In the genomic region with DNA sequence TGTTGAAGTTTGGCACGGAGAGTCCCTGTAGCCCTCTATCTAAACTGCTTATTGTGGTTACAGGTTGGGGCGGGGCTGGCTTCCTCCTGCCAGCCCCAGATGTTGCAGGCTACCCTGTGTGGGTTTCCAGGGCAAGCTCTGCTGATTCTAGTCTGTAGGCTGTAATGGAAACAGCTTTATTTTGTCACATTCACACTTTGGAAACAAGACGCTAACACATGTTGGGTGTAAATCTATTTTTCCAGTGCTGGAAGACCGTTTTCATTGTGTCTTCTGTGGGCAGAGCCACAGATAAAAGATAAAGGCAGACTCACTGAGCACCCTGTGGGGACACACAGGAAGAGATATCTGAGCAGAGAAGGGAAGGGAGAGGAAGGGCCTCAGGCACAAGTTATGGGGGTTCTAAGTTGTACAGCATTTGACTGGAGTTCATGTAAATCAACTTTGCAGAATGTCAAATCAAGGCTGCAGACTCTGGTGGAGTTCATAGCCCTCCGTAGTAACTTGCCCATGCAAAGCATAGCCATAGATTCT, we compare ENCODE assay signal across 9 mouse cellular contexts. TPM values are rescaled to one million over a fixed set of nuclear protein-coding genes. Genes with fewer than 3 reads are reported as not detected.
A peak's percentile ranks its signal among the peaks of the same experiment; 100 is the strongest.
DNase-seq lines count a peak whose midpoint lies in the region; ATAC-seq and TF ChIP-seq lines count a peak whose summit lies in the region.
"Had no signal": no experiment of that assay in that cellular context is flagged by ENCODE, and none has a peak within 500 bp of the region (broad histone marks: within the 10 kb centered on the region; RNA-seq: fewer than 3 reads in every experiment).

No protein-coding gene starts in this region.

- peaks cover 0 to 64% of the 10 kb centered on the region in 2 experiments; a peak in 2 of 4 replicates for H3K36me3 ChIP-seq in MEL (ENCODE audit: control insufficient read depth in 1 of 2, insufficient read depth in 2 of 2, low read length in 2 of 2)
- H3K36me3 ChIP-seq in erythroblast, embryonic 14.5 days (ENCODE audit: control insufficient read depth), result no peaks in the 10 kb centered on the region

- peak overlapping the region; percentile 100 for H3K27ac ChIP-seq in MEL (ENCODE audit: control insufficient read depth, low read depth, low read length)

- H3K27me3 ChIP-seq in MEL (ENCODE audit: control insufficient read depth in 1 of 2, insufficient read depth in 2 of 2, low read length in 2 of 2), result no peaks in the 10 kb centered on the region
- no peaks in the 10 kb centered on the region for H3K27me3 ChIP-seq in erythroblast, embryonic 14.5 days (ENCODE audit: control insufficient read depth)

- TF ChIP-seq POLR2A in MEL (IDR thresholded peaks at IDR 0.05; ENCODE audit: control insufficient read depth in 1 of 2, insufficient read depth in 1 of 2, low read depth in 1 of 2, low read length in 2 of 2, poor library complexity in 1 of 2), result peak in 1 of 2 experiments; percentile 79; a peak in 2 of 4 replicates

- H3K9me3 ChIP-seq in MEL (replicated peaks; ENCODE audit: insufficient read depth, low read length), result no peaks in the 10 kb centered on the region
- H3K9me3 ChIP-seq in erythroblast, embryonic 14.5 days (ENCODE audit: control insufficient read depth, low read length), result no peaks in the 10 kb centered on the region

- peak; percentile 85 for ATAC-seq in megakaryocyte progenitor cell, adult 5-6 weeks (replicated peaks; ENCODE audit: poor library complexity)

- TF ChIP-seq EP300 in MEL (IDR thresholded peaks at IDR 0.05; ENCODE audit: low read depth in 1 of 2, low read length in 2 of 2), result peak; percentile 96 to 97

- no peak for TF ChIP-seq RAD21 in MEL (IDR thresholded peaks at IDR 0.05; ENCODE audit: low read depth, low read length)

- H3K4me3 ChIP-seq in MEL (ENCODE audit: control insufficient read depth in 1 of 2, insufficient read depth in 1 of 2, low read depth in 2 of 2, low read length in 2 of 2), result peak overlapping the region in 1 of 2 experiments; percentile 10; a peak in 2 of 4 replicates
- H3K4me3 ChIP-seq in erythroblast, embryonic 14.5 days (replicated peaks), result peak overlapping the region; percentile 2

- DNase-seq in MEL (ENCODE audit: low read depth, low spot score) (peak; percentile 96), MN1 (ENCODE audit: low spot score) (no peak)
- peak; percentile 72 to 73 for DNase-seq in thymus, postnatal 10 days (ENCODE audit: low spot score in 2 of 2)
- DNase-seq in yolk sac, embryonic 10.5 days (ENCODE audit: low spot score), result no peak
- no peak for DNase-seq in cerebellum, adult 9-10 months
- DNase-seq: cerebellum, adult 11-12 months; layer of hippocampus, postnatal 36 days had no signal

- no peak for TF ChIP-seq CTCF in MEL (IDR thresholded peaks at IDR 0.05 in 2 of 3, conservative IDR thresholded peaks at IDR 0.05 in 1 of 3; ENCODE audit: control insufficient read depth in 1 of 3, insufficient read depth in 1 of 3, low read depth in 2 of 3, low read length in 3 of 3, poor library complexity in 1 of 3, severe bottlenecking in 1 of 3)

- H3K4me1 ChIP-seq in MEL (ENCODE audit: control insufficient read depth in 1 of 2, insufficient read depth in 2 of 2, low read length in 2 of 2), result peaks cover 35 to 55% of the 10 kb centered on the region in 2 experiments
- peaks cover 21% of the 10 kb centered on the region for H3K4me1 ChIP-seq in erythroblast, embryonic 14.5 days (ENCODE audit: control insufficient read depth)

- no peaks in the 10 kb centered on the region for H3K79me2 ChIP-seq in MEL (ENCODE audit: control insufficient read depth, insufficient read depth, low read length, poor library complexity)

- H3K9ac ChIP-seq in MEL (ENCODE audit: control insufficient read depth, low read depth, low read length, poor library complexity, severe bottlenecking), result peak overlapping the region; percentile 39

TF ChIP-seq in MEL, 35 proteins besides CTCF, POLR2A, EP300 and RAD21:
- TF ChIP-seq SIN3A (IDR thresholded peaks at IDR 0.05; ENCODE audit: low read length), result peak; percentile 93
- no peak for TF ChIP-seq NRF1 (IDR thresholded peaks at IDR 0.05; ENCODE audit: insufficient read depth, low read depth, low read length, poor library complexity, severe bottlenecking)
- no peak for TF ChIP-seq ELF1 (IDR thresholded peaks at IDR 0.05; ENCODE audit: low read depth, low read length)
- no peak for TF ChIP-seq POLR2AphosphoS5 (IDR thresholded peaks at IDR 0.05; ENCODE audit: borderline replicate concordance, low read depth, low read length)
- TF ChIP-seq UBTF (IDR thresholded peaks at IDR 0.05; ENCODE audit: borderline replicate concordance, insufficient read depth, low read depth, low read length), result no peak
- no peak for TF ChIP-seq GABPA (IDR thresholded peaks at IDR 0.05; ENCODE audit: low read depth, low read length)
- peak; percentile 79; the same call in 1 of the 2 replicates for TF ChIP-seq CHD1 (IDR thresholded peaks at IDR 0.05; ENCODE audit: low read depth, low read length)
- TF ChIP-seq BHLHE40 (IDR thresholded peaks at IDR 0.05; ENCODE audit: borderline replicate concordance, low read depth, low read length), result peak; percentile 72; the same call in 1 of the 2 replicates
- TF ChIP-seq ZMIZ1 (IDR thresholded peaks at IDR 0.05; ENCODE audit: low read depth, low read length), result no peak; the same call in 1 of the 2 replicates
- TF ChIP-seq POLR2AphosphoS2 (IDR thresholded peaks at IDR 0.05; ENCODE audit: low read length), result peak; percentile 71; the same call in 1 of the 2 replicates
- TF ChIP-seq TCF12 (IDR thresholded peaks at IDR 0.05; ENCODE audit: low read depth, low read length), result peak; percentile 88
- TF ChIP-seq ZKSCAN1 (IDR thresholded peaks at IDR 0.05; ENCODE audit: low read depth, low read length), result no peak
- peak; percentile 78 for TF ChIP-seq NELFE (IDR thresholded peaks at IDR 0.05; ENCODE audit: low read depth, low read length)
- TF ChIP-seq MYB (IDR thresholded peaks at IDR 0.05; ENCODE audit: low read depth, low read length), result peak; percentile 93
- TF ChIP-seq ZNF384 (IDR thresholded peaks at IDR 0.05; ENCODE audit: low read depth, low read length), result no peak
- TF ChIP-seq MAZ (IDR thresholded peaks at IDR 0.05; ENCODE audit: low read depth, low read length), result peak; percentile 92
- 0 out of 2 replicates have a peak, but pooled peaks have one; percentile 72 for TF ChIP-seq MAFK (IDR thresholded peaks at IDR 0.05; ENCODE audit: borderline replicate concordance, low read depth, low read length)
- TF ChIP-seq SMC3 (IDR thresholded peaks at IDR 0.05; ENCODE audit: low read depth, low read length), result peak; percentile 2; the same call in 1 of the 2 replicates
- no peak for TF ChIP-seq USF1 (IDR thresholded peaks at IDR 0.05; ENCODE audit: low read depth, low read length)
- TF ChIP-seq HCFC1 (IDR thresholded peaks at IDR 0.05; ENCODE audit: low read depth, low read length), result no peak
- TF ChIP-seq KAT2A (conservative IDR thresholded peaks at IDR 0.05; ENCODE audit: low read depth, low read length), result no peak
- peak; percentile 24; the same call in 1 of the 2 replicates for TF ChIP-seq MEF2A (IDR thresholded peaks at IDR 0.05; ENCODE audit: extremely low read depth, insufficient replicate concordance, low read depth, low read length, poor library complexity, severe bottlenecking)
- peak; percentile 96 for TF ChIP-seq GATA1 (IDR thresholded peaks at IDR 0.05; ENCODE audit: low read depth, low read length)
- TF ChIP-seq MAX (IDR thresholded peaks at IDR 0.05; ENCODE audit: low read length), result peak; percentile 65; the same call in 1 of the 2 replicates
- TF ChIP-seq USF2 (IDR thresholded peaks at IDR 0.05; ENCODE audit: borderline replicate concordance in 1 of 2, insufficient read depth in 1 of 2, low read depth in 1 of 2, low read length in 2 of 2), result no peak
- TF ChIP-seq ETS1 (IDR thresholded peaks at IDR 0.05; ENCODE audit: low read depth, low read length), result peak; percentile 91
- peak; percentile 78 for TF ChIP-seq TAL1 (IDR thresholded peaks at IDR 0.05; ENCODE audit: low read length)
- TF ChIP-seq MYC (IDR thresholded peaks at IDR 0.05; ENCODE audit: low read depth, low read length), result peak; percentile 78
- TF ChIP-seq E2F4 (IDR thresholded peaks at IDR 0.05; ENCODE audit: borderline replicate concordance, low read depth, low read length), result no peak
- 0 out of 2 replicates have a peak, but pooled peaks have one; percentile 48 for TF ChIP-seq CHD2 (IDR thresholded peaks at IDR 0.05; ENCODE audit: low read length)
- 0 out of 2 replicates have a peak, but pooled peaks have one; percentile 27 for TF ChIP-seq MXI1 (IDR thresholded peaks at IDR 0.05; ENCODE audit: low read depth, low read length)
- TF ChIP-seq RCOR1 (IDR thresholded peaks at IDR 0.05; ENCODE audit: low read depth, low read length), result peak; percentile 94
- TF ChIP-seq JUND (IDR thresholded peaks at IDR 0.05; ENCODE audit: low read depth, low read length), result peak; percentile 87; the same call in 1 of the 2 replicates
- TF ChIP-seq ZC3H11A (IDR thresholded peaks at IDR 0.05; ENCODE audit: low read depth, low read length), result no peak
- peak; percentile 89 for TF ChIP-seq TBP (IDR thresholded peaks at IDR 0.05; ENCODE audit: low read depth, low read length)

RNA-seq across cellular contexts. Expression of a gene that starts 59.8 kb away (rescaled TPM):
- total RNA-seq in MEL (2012; rRNA removed), result 0.39 and 0.42 TPM in 2 replicates
- under 1 TPM in 1 of 2 experiments, not detected in 1; 0.47 TPM for polyA plus RNA-seq in MEL (2012; ENCODE audit: insufficient read depth in 1 of 2, insufficient read length in 2 of 2, low read depth in 1 of 2, low replicate concordance in 2 of 2, missing spikeins in 1 of 2)
- polyA plus RNA-seq in erythroblast, embryonic 14.5 days (2012), result not detected in 2 replicates
- 1.8 and 2.8 TPM in 2 replicates for total RNA-seq in megakaryocyte progenitor cell, adult 5-6 weeks (2015)
- total RNA-seq in megakaryocyte progenitor cell, adult 5-6 weeks (2017), result 0.88 and 1.3 TPM in 2 replicates

Comparison
In these comparisons a context has a peak if more than half of its experiments do, and no peak if none do; other contexts are left out.
1. DNase-seq: peak in MEL (single experiment) and thymus, postnatal 10 days (2 of 2); none in MN1 (single experiment), yolk sac, embryonic 10.5 days (single experiment) and cerebellum, adult 9-10 months (single experiment).